Mouse (Mus musculus) gonadal fat pad, adult 2 months (tissue): ENCODE data around the gene E4f1. TPM values are rescaled to one million over a fixed set of nuclear protein-coding genes. Genes with fewer than 3 reads are reported as not detected.

ENCODE experiments used
- DNase-seq: peaks from one replicate; pipeline ENCODE4 v3.0.0-alpha.2; 2012; ENCODE audit warnings: low read depth
- polyA plus RNA-seq: library from polyadenylated mRNA; depleted of rRNA; stranded (reverse); fragments of >200 nt; gene quantifications from 2 replicates; pipeline ENCODE4 v1.2.3, GENCODE M21; 2012; rRNA removed

The E4f1 gene
- polyA plus RNA-seq = 89.7 and 102 TPM in 2 replicates

DNA sequence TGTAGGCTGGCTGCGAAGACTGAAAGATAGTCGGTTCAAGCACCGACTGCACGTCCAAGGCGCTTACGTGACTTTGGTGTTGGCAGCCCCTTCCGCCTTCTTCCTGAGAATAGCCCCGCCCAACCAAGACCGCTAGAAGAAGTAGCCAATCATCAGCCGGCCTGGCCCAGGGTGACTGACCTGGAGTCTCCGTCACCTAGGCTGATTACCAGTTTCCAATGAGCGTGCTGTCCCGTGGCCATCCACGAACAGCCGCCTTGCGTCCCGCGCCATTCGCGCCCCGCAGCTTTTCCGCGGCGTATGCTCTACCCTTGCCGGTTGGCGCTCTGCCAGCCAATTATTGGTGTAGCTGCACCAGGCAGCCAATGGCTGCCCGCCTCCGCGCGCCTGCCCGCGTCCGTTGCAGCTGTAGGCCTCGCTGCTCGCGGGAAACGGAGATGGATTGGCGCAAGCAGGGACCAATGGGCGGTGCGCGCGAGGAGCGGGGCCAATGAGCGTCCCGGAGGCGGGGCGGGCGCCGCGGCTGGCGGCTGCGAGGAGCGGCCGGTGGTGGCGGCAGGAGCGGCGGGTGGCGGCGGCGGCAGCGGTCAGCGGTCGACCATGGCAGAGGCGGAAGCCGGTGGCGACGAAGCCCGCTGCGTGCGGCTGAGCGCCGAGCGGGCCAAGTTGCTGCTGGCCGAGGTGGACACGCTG is at the start of gene E4f1, which contains the start of gene Pgp:
TSS of gene E4f1 (minus strand) at position 404 of the 693 bp plus-strand sequence.
TSS of gene Pgp (plus strand) at position 483 of the 693 bp plus-strand sequence.
- DNase-seq = no peak

DNA sequence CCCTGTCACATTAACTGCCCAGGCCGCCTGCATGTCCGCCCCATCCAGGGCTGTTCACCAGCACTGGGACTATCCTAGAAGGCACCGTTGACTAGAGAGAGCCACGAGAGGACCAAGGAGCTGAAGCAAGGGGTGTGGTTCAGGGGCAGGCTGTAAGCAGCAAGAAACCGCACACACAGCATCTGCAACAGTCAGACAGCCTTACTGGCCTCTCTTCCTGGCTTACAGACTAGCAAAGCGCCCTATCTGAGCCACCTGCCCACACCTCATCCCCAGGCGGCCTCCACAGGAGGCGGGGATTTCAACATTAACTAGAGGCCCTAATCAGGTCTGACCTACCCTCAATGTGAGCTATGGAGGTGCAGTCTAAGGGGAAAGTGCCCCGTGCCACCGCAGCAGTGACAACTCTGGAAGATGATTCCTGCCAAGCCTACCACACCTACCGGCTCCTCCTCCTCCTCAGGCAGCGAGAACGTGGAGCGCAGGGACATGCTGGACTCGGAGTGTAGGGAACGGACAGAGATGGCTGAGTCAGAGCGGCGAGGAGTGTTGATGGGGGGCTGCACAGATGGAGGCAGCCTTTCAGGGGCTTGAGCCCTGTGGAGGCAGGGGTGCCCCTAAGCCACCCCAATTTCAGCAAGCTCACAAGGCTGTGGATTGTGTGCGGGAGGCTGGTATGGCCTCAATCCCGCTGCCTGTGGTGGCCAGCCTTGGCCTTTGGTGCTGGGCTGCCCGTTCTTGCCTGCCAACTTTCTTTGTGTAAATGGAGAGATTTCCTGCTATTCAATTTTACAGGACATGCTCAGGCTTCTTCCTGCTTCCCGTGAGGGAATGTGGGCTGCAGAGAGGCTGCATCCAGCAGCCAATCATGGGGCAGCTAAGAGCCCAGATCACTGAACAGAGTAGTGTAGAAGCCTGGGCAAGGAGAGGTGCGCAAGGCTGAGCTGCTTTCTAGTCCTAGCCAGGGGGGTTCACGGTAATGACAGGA is 44.5 kb upstream of the E4f1 start:
- DNase-seq = no peak

DNA sequence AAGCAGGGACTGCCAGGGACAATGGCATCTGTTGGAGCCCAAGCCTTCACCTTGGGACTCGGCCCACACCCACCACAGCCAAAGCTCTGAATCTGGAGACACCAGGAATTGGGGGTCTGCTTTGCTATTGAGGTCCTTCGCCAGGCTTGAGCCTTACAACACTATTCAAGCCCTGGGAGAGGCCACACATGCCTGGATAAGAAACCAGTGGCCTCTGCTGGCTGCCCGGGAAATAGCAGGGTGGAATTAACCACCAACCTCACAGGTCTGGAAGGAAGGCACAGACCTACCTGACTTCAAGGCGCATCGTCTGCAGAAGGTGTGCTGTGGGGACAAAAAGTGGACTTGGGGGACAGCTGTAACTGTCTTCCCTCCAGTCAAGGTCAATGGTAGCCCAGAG is 43.5 kb upstream of the E4f1 start:
- DNase-seq = no peak

DNA sequence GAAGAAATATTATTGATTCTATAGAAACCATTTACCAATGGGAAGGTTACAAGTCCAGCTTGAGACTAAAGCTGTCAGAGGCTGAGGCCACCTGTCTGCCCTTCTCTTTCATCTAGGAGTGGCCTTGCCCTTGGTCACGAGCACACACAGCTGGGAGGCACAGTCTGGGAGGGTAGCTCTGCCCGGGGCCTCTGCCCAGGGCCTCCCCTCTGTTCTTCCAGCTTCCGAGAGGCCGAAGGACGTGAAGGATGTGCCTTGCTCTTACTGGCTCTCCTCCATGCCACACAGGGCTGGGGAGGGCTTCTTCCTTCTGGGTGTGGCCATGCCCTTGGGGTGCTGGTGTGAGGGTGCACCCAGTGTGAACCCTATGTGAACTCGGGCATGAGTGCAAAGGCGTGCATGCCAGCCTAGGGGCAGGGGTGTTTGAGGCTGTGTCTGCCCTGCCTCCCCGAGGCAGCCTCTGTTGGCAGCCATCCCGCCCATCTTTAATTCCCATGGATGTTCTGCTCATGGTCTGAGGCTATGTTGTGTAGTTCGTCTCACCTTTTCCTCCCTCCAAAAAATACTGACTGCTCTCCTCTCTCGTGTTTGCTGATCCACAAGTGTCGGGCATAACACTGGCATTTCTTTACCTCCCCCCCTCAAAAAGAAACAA is 37.8 kb upstream of the E4f1 start:
- DNase-seq = no peak

DNA sequence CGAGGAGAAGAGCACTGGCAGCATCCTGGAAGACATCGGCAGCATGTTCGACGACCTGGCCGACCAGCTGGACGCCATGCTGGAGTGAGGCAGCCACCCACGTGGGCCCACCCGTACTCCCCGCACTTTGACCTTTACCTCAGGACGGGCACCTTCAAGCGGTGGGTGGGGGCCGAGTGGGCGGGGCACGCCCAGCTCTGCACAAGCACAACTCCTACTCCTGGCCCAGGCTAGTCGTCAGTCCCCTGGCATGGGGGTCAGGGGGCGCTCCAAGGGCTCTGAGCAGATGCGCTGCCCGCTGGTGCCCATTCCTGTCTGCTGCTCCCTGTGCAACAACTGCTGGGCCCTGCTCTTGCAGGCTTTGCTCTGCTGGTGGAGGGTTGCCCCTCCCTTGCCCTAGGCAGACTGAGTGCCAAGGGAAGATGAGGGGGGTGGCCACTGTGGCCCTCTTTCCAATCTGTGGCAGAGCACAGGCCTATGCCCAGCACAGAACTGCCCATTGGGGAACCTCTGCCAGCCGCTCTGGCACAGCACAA is 37.1 kb upstream of the E4f1 start:
- no peak for DNase-seq

DNA sequence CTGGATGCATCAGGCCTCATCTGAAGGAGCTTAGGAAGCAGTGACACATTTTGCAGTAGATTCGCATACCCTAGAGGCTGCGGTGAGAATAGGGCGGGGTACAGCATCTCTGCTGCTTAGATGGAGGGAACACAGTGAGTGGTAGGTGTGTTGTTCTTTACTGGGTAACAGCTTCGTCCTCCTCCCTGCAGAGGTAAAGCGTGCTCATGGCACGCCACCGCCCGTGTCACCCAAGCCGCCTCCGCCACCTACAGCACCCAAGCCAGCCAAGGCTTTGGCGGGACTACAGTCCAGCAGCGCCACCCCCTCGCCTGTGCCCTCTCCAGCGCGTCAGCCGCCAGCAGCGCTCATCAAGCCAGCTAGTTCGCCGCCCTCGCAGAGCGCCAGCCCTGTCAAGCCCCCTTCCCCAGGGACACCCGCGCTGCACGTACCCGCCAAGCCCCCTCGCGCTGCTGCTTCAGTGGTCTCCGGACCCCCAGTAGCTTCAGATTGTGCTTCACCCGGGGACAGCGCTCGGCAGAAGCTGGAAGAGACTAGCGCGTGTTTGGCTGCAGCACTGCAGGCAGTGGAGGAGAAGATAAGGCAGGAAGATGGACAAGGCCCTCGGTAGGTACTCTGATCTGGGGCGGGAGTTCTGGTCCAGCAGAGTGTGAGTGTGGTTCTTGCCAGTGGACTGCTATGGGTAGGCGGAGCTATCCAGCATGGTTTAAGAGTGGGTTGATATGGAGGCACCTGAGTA is 36.4 kb upstream of the E4f1 start:
- no peak for DNase-seq

DNA sequence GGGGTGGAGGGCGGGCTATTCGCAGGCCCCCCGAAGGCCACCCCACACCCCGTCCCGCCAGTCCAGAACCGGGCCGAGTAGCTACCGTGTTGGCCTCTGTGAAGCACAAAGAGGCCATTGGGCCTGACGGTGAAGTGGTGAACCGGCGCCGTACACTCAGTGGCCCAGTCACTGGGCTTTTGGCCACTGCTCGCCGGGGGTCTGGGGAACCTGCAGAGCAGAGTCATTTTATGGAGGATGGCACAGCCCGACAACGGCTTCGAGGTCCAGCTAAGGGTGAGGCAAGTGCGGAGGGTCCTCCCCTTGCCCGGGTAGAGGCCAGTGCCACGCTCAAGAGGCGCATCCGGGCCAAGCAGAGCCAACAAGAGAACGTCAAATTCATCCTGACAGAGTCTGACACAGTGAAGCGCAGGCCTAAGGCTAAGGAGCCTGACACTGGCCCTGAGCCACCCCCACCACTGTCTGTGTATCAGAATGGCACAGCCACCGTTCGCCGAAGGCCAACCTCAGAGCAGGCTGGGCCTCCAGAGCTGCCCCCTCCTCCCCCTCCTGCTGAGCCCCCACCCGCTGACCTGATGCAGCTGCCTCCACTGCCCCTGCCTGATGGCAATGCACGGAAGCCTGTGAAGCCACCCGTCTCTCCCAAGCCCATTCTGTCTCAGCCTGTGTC is 35.3 kb upstream of the E4f1 start:
- DNase-seq = no peak

DNA sequence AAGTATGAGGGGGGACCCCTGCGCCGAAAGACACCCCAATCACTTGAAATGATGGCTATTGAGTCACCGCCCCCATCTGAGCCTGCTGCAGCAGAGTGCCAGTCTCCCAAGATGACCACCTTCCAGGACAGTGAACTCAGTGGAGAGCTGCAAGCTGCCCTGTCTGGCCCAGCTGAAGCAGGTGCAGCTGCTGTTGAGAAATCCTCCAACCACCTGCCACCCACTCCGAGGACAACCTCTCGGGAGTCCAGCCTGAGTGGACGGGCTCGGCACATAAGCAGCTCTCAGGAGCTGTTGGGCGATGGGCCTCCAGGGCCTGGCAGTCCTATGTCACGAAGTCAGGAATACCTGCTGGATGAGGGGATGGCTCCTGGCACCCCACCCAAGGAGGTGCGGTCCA is 34.0 kb upstream of the E4f1 start:
- DNase-seq = no peak

DNA sequence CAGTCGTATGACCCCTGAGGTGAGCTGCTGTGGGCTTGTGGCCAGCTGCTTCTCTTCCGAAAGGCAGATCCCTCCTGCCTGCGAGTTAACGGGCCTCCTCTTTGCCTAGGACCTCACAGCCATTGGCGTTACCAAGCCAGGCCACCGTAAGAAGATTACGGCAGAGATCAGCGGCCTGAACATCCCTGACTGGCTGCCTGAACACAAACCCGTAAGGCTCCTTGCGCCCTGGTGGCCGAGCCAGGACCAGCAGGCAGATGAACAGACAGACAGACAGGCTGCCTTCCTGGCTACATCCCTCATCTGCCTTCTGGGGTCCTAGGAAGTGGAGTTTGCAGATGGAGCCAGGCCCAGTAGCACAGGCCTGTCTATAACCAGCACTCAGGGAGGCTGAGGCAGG is 32.1 kb upstream of the E4f1 start:
- no peak for DNase-seq

DNA sequence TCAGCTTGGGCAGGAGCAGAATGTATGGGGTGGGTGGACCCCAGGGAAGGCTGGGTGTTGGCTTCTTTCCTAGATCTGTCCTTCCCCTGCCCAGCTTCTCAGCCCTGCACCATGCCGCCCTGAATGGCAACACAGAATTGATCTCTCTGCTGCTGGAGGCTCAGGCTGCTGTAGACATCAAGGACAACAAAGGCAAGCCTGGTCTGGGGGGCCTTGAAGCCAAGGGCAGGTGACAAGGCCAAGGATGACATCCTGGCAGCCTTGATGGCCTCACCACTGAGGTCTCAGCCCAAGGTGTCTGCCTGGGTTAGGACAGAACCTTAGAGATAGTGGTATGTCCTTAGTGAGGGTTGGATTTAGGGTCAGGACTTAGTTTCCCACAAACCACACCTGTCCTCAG is 25.9 kb upstream of the E4f1 start:
- DNase-seq = no peak

DNA sequence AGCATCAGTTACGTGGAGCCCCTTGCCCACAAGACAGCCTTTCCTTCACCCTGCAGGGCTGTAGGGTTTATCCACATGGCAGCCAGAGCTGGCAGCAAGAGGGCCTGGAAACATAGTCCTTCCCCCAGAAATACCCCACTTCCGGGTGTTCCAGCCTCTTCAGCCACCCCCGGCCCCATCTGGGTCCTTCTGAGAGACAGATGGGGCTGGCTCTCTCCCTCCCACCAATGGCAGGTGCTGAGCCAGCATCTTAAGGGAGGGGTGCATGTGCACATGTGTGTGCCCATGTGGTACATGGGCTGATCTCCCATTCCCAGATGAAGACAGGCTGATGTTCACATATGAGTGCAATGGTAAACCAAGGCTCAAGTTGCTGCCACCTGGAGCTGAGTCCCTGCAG is 25.3 kb upstream of the E4f1 start:
- no peak for DNase-seq

DNA sequence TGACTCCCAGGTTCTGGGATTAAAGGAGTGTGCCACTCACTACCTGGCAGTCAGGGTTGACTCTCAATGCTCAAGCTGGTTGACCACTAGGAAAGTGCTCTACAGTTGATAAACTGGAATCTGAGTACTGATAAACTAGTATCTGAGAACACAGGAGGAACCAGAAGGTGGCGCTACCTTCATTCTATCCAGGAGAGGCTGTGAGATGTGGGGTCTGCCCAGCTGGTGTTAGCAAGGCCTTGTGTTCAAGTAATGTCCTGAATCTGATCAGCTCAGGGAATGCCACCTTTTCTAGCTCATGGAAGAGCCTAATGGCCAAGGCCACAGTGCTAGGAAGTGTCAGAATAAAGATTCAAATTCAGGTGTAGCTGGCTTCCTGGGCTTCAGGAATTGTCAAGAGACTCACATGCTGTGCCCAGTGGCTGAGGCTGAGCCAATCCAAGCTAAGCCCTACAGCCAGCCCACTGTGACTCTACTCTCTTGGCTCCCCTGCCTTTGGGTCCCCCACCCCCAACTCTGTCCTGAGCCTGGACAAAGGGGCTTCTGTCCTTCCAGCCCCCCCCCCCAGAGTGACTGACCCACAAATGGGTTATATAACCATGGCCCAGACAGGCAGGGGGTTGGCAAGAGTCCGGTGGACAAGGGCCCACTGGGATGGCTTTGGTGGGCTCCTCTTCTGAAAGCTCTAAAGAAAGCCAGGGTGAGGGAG is 24.7 kb upstream of the E4f1 start:
- DNase-seq = no peak

DNA sequence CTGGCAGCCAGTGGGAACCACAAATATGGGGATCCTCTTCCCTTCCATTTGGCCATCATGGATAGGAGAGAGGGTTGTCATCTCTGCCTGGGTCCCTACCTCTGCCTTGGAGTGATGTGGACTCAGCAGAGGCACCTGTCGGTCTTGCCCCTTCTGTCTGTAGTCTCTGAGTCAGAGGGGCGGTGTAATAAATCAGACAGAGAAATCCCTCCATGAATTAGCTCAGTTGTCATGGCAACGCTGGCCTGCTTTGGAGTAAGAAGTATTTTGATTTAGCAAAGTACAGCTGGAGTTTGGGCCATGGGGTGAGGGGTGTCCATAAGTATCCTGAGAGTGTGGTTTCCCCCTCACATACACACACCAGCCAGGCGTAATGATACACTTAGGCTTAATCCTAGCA is 20.3 kb upstream of the E4f1 start:
- DNase-seq = no peak

DNA sequence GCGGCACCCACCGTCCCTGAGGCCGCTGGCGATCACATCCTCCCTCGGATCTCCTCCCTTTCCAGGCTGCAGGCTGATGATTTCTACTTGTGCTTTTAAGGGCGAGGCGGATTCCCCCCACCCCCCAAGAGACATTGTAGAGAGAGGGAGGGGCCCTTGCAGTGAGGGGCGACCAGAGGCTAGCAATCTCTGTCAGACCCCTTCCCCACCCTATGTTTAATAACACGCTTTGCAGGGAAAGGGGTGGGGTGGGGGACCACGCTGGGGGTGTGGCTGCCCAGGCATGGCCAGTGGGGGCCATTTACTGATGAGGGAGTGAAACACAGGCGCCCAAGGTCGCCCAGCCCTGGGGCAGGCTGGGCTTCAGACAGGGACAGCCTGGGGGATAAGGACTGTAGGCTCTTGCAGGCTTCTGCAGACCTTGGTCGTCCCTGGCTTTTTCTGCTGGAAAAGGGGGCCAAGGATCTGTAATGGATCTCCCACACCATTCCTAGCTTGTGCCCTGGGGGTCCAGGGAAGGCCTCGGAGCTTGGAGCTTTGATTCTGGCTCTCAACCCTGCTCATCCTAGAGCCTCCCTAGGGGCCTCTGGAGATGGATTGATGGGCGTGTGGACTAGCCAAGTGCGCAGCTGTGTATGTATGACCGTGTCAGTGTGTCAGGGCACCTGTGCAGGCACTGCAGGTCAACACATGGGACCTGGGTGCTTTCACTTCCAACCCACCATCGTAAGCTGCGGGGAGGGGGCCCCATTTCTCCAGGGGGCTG is 19.3 kb upstream of the E4f1 start:
- DNase-seq = no peak

DNA sequence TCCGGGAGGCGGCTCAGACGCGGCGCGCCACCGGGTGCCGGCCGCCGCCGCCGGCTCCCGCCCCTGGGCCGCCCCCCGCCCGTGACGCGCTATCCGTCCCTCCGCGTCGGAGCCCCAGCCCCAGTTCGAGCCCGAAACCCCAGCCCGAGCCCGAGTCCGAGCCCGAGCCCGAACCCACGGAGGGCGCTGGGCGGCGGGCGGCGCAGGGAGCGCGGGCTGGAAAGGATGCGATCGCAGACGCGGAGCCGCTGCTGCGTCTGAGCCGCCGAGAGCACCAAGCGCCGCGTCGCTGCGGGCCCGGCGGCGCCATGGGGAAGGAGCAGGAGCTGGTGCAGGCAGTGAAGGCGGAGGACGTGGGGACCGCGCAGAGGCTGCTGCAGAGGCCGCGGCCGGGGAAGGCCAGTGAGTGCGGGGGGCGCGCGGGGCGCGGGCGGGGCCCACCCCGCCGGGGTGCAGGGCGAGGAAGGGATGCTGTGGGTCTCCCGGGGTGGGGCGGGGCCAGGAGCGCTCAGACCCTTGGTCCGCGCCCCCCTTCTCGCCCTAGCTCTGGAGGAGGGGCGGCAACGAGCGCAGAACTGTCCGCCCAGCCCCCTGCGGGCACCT is 18.6 kb upstream of the E4f1 start:
- no peak for DNase-seq

DNA sequence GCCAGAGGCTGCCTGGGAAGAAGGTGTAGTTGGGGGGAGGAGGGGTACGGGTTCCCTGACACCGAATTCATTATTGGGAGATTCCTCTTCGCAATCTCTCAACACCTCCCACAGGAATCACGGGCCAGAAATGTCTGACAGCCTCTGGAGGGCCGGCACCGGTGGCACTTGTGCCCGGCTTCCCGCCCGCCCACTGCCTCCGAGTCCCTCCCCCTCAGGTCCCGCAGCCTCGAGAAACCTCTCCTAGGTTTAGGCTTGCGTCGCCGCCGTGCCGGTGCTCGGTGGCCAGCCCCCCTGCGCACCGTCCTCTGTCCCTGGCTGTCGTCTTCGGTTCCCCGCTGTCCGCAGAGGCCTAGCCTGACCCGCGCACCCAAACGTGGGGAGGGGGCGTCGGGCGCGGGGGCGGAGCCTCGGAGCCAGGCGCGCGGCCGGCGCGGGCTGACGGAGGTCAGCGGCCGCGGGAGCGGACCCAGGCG is 18.1 kb upstream of the E4f1 start, which contains the start of gene Caskin1:
TSS of gene Caskin1 (plus strand) at position 416 of the 476 bp plus-strand sequence.
- DNase-seq = no peak

DNA sequence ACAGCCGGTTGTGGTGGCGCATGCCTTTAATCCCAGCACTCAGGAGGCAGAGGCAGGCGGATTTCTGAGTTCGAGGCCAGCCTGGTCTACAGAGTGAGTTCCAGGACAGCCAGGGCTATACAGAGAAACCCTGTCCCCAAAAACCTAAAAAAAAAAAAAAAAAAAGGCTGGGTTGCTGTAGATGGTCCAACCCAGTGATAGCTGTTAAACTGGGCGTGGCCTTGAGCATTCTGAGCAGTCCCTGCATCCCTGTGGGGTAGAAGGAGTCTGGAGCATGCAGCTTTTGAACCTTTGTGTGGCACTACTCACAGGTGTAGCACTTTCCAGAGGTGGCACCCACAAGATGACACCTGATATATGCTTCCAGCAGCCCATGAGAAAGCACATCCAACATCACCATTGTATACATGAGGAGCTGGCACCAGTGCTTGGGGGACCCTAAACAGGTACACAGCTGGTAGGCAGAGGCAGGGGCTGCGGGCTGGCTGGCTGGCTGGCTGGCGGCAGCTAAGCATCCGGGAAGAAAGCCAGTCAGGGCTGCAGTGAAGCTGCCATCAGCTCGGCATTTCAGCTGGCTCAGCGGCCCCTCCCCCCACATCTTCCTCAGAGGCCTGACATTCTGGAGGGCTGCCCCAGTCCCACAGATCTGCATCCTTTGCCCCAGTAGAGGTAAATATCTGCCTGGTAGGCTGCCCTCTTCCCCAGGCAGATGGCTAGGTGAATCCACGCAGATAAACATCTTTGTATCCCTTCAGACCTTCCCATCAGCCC is 15.2 kb upstream of the E4f1 start:
- no peak for DNase-seq

DNA sequence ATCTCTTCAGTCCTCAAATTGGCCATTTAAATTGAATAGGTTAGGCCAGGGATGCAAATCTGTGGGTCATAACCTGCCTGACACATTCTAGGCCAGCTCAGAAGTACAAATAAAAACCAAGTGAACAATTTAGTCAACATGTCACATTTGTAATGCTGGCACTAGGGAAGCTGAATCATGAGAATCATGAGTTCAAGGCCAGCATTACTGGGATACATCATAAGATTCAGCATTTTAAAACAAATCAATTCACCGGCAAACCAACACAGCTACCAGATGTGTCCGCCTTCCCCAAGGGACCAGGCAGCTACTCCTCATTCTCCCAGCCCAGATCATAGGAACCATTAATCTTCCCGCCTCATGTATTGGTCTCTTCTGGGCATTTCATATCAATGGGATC is 13.4 kb upstream of the E4f1 start:
- DNase-seq = no peak
